Mouse (Mus musculus) lung, adult 2 months (tissue): Measurements from ENCODE around the gene Col15a1.

ENCODE experiments used
- CTCF ChIP-seq: fragments of 200-500 bp; IDR thresholded peaks from 2 replicates; pipeline ENCODE4 v1.5.1; 2011; ENCODE audit warnings: mild to moderate bottlenecking, low read length, control low read depth; ENCODE audit not compliant: insufficient read depth
- POLR2A ChIP-seq: fragments of 200-500 bp; IDR thresholded peaks from 2 replicates; pipeline ENCODE4 v1.6.1; 2011; ENCODE audit warnings: low read depth, mild to moderate bottlenecking, control low read depth, low read length, borderline replicate concordance; ENCODE audit errors: extremely low read depth

- no peak for TF ChIP-seq CTCF
- no peak for TF ChIP-seq POLR2A
Observed at GRCm38 (mm10) chr4:47319561-47320321, 111.8 kb downstream of the Col15a1 start.
